Mouse (Mus musculus) forebrain, embryonic 10.5 days (tissue): ENCODE data around the gene Ccdc162. TPM values are rescaled to one million over a fixed set of nuclear protein-coding genes. Genes with fewer than 3 reads are reported as not detected.

Experiments used
- DNase-seq: peaks from one replicate; pipeline ENCODE4 v3.0.0-alpha.2; 2017; ENCODE audit warnings: low spot score; ENCODE audit errors: extremely low spot score
- H3K27ac ChIP-seq: fragments of 300-500 bp; sonication (generic); 2 replicates; pipeline ENCODE4 v1.5.1; 2016; ENCODE audit warnings: mild to moderate bottlenecking
- H3K27me3 ChIP-seq: fragments of 300-500 bp; sonication (generic); 2 replicates; pipeline ENCODE4 v1.6.1; 2016; ENCODE audit warnings: mild to moderate bottlenecking; ENCODE audit not compliant: poor library complexity, severe bottlenecking
- H3K36me3 ChIP-seq: fragments of 300-500 bp; sonication (generic); replicated peaks from 2 replicates; pipeline ENCODE4 v1.6.1; 2016; ENCODE audit warnings: mild to moderate bottlenecking, moderate library complexity
- H3K4me1 ChIP-seq: fragments of 300-500 bp; sonication (generic); 2 replicates; pipeline ENCODE4 v1.6.1; 2016
- H3K4me3 ChIP-seq: fragments of 300-500 bp; sonication (generic); 2 replicates; pipeline ENCODE4 v1.5.1; 2016; ENCODE audit warnings: mild to moderate bottlenecking, moderate library complexity
- H3K9me3 ChIP-seq: fragments of 300-500 bp; sonication (generic); 2 replicates; pipeline ENCODE4 v1.6.1; 2016; ENCODE audit warnings: mild to moderate bottlenecking, moderate library complexity
- WGBS: fragments of 180-500 bp; shearing (Covaris S2); methylation state at CpG from one replicate; pipeline ENCODE4 v1.1.7; 2016; 5-methylcytosine and 5-hydroxymethylcytosine counted together
- polyA plus RNA-seq: library from polyadenylated mRNA; unstranded; fragments of >200 nt; fragmentation: Nextera tagmentation; extraction: Ambion mirVana; gene quantifications from 2 replicates; pipeline ENCODE4 v1.2.1, GENCODE M21; 2016

Ccdc162 gene
- polyA plus RNA-seq, 1 experiment from 2014 or later: 0.68 TPM

DNA sequence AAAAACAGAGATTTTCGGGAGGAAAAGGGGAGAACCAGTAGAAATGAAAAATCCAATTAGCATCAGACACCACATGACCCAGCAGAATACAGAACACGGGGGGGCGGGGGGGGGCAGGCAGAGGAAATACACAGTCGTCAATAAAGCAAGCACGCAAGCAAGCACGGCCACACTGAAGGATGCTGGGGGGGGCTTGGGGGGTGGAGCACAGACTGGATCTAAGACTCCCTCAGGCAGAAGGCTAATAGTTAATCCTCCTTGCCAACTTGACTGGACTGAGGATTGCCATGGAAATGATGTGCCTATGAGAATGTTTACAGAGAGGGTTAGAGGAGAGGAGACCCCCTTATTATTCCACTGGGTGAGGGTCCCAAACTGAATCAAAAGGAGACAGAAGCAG lies 19.0 kb upstream of the Ccdc162 start:
- Histone ChIP-seq H3K27ac (peak overlapping the region; percentile 25; the same call in 1 of the 2 replicates), H3K4me1 (peaks cover 9% of the 10 kb centered on the region), H3K36me3 (peaks cover 42% of the 10 kb centered on the region), H3K9me3 (no peaks in the 10 kb centered on the region), H3K27me3 (no peaks in the 10 kb centered on the region), H3K4me3 (no peak overlapping the region)
- DNase-seq: no peak
- 69% methylated on average over 6 of the region's 6 CpGs for WGBS

DNA sequence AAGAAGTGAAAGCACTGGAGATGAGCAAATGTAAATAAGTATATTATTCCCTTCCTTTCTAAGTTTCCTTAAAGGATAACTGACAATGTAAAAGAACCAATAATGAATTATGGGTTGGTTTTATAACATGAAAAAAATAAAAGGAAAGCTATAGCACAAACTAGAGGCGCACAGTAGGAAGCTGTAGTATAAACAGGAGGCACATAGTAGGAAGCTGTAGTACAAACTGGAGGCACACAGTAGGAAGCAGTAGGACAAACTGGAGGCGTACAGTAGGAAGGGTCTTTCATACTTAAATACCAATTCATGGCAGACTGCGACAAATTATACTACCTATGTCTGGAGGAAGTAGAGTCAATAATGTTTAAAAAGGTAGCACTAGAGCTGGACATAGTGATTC lies 16.8 kb upstream of the Ccdc162 start:
- H3K36me3 ChIP-seq: peaks cover 41% of the 10 kb centered on the region
- 93% methylated on average over 3 of the region's 3 CpGs for WGBS
- H3K9me3 ChIP-seq: no peaks in the 10 kb centered on the region
- H3K27me3 ChIP-seq: no peaks in the 10 kb centered on the region
- H3K4me3 ChIP-seq: no peak overlapping the region
- H3K4me1 ChIP-seq: peaks cover 9% of the 10 kb centered on the region
- DNase-seq: no peak
- no peak overlapping the region for H3K27ac ChIP-seq

DNA sequence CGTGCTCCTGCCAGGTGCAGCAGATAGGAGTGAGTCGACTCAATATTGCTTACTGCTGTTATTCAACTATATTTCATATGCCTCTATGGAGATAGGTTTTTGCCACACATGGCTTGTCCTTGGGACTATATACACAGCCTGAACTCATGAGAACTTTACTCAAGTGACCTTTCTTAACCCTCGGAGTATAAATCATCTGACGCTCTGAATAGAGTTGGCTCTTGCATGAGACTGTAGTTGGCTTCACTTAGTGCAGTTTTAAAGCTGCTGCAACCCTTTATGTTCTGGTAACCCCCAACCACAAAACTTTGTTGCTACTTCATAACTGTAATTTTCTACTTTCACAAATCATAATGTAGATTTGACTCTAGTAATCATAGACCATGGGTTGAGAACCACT lies 15.5 kb upstream of the Ccdc162 start:
- H3K9me3 ChIP-seq: peaks cover 5% of the 10 kb centered on the region
- 96% methylated on average over 4 of the region's 4 CpGs for WGBS
- DNase-seq: no peak
- no peak overlapping the region for H3K27ac ChIP-seq
- peaks cover 9% of the 10 kb centered on the region for H3K4me1 ChIP-seq
- peaks cover 40% of the 10 kb centered on the region for H3K36me3 ChIP-seq
- no peaks in the 10 kb centered on the region for H3K27me3 ChIP-seq
- H3K4me3 ChIP-seq: no peak overlapping the region

DNA sequence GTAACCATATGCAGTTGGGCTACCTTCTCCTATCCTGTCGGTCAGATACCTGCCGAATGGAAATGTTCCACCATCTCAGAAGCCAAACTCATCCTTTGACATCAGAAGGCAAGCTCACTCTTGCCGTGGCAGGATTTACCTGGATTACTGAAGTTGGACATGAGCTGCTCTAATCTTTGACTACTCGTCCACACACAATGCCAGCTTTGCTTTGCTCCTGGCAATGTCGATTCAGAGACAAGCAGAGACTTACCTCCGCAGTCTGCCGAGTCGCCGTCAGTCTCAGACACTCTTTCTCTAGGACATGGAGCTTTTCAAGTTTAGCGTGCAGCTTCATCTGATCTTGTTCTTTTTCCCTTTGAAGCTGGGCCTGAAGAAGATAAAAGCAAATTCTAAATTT lies 14.3 kb upstream of the Ccdc162 start:
- H3K4me3 ChIP-seq: no peak overlapping the region
- no peak for DNase-seq
- peaks cover 7% of the 10 kb centered on the region for H3K4me1 ChIP-seq
- 92% methylated on average over 10 of the region's 10 CpGs for WGBS
- H3K36me3 ChIP-seq: peaks cover 37% of the 10 kb centered on the region
- H3K9me3 ChIP-seq: peaks cover 5% of the 10 kb centered on the region
- no peak overlapping the region for H3K27ac ChIP-seq
- H3K27me3 ChIP-seq: no peaks in the 10 kb centered on the region

DNA sequence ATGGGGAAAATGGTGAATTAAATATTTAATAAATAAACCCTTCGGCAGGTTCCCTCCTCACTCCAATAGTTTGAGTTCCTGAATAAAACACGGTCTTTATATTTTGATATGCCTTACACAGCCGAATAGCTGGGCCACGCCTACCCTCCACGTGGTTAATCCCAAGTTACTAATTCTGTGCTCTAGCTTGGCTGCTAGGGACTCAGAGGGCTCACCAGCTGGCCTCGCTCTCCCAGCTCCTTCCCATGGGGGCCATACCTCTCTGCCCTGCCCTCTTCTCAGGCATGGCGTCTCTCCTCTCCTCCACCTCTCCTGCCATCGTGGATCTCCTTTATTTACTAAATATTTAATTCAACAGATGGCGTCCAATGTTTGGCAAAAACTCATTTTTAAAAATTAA lies 9.8 kb upstream of the Ccdc162 start:
- DNase-seq: no peak
- Histone ChIP-seq H3K4me1 (no peaks in the 10 kb centered on the region), H3K27ac (no peak overlapping the region), H3K9me3 (peaks cover 5% of the 10 kb centered on the region), H3K36me3 (peaks cover 47% of the 10 kb centered on the region), H3K27me3 (no peaks in the 10 kb centered on the region), H3K4me3 (no peak overlapping the region)
- 94% methylated on average over 9 of the region's 9 CpGs for WGBS

DNA sequence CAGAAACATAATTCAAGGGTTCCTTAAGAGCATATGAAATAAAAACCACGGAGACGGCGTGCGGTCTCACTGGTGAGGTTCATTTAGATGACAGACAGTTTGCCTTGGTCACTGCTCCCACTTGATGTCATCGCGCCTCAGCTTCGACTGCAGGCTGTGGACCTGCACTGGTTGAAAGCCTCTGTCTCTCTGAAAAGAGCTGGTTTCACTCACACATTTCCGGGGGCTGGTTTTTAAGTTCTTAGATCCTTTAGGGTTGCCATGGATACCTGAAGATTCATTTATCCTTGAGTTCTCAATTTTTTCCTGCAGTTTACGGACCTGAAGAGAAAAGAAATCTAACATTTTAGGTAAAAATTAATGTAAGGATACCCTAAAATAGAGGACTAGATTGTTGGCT lies 3.2 kb upstream of the Ccdc162 start:
- WGBS: 86% methylated on average over 9 of the region's 9 CpGs
- H3K27ac ChIP-seq: no peak overlapping the region
- peaks cover 27% of the 10 kb centered on the region for H3K4me1 ChIP-seq
- peaks cover 12% of the 10 kb centered on the region for H3K36me3 ChIP-seq
- H3K27me3 ChIP-seq: no peaks in the 10 kb centered on the region
- no peak overlapping the region for H3K4me3 ChIP-seq
- peaks cover 3% of the 10 kb centered on the region; the same call in 1 of the 2 replicates for H3K9me3 ChIP-seq
- DNase-seq: no peak

DNA sequence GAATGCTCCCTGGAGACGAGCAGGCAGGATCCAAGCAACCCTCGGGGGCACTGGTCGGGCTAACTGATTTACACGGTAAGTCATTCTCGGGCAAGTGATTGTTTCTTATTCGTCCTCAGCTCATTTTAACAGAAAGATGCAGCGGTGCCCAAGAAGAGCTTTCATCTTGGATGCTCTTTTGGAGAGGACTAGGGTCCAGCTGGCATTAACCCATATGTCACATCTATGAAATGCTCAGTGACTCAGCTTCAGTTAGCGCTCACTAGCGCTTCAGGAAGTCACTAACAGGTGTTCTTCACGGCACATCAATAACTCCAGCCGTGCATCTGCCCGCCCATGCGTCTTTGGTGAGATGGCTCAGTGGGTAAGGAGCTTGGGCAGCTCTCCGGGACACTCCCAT lies 877 bp downstream of the Ccdc162 start:
- Histone ChIP-seq H3K4me1 (peaks cover 33% of the 10 kb centered on the region), H3K27ac (peak overlapping the region; percentile 67; the same call in 1 of the 2 replicates), H3K4me3 (no peak overlapping the region), H3K9me3 (peaks cover 3% of the 10 kb centered on the region; the same call in 1 of the 2 replicates), H3K27me3 (no peaks in the 10 kb centered on the region), H3K36me3 (no peaks in the 10 kb centered on the region)
- no peak for DNase-seq
- 91% methylated on average over 14 of the region's 14 CpGs for WGBS

DNA sequence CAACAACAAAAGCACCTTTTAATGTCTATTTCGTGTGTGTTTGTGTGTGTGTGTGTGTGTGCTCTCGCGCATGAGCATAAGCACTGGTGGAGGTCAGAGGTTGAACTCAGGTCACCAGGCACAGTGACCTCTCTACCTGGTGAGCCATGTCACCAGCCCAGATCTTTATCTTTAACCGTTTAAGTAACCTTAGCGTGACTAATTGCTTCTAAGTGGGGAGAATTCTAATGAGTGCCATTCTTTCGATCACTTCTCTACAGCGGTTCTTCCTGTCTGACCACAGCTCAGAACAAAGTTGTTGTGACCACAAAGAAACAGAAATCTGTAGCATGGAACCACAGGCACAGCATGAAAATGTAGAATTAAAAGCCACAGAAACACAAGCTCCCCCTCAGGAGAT lies 5.0 kb downstream of the Ccdc162 start:
- peaks cover 20% of the 10 kb centered on the region for H3K4me1 ChIP-seq
- no peaks in the 10 kb centered on the region for H3K36me3 ChIP-seq
- no peak overlapping the region for H3K27ac ChIP-seq
- no peak for DNase-seq
- no peak overlapping the region for H3K4me3 ChIP-seq
- WGBS: 50% methylated on average over 7 of the region's 7 CpGs
- H3K27me3 ChIP-seq: no peaks in the 10 kb centered on the region
- peaks cover 3% of the 10 kb centered on the region; the same call in 1 of the 2 replicates for H3K9me3 ChIP-seq

DNA sequence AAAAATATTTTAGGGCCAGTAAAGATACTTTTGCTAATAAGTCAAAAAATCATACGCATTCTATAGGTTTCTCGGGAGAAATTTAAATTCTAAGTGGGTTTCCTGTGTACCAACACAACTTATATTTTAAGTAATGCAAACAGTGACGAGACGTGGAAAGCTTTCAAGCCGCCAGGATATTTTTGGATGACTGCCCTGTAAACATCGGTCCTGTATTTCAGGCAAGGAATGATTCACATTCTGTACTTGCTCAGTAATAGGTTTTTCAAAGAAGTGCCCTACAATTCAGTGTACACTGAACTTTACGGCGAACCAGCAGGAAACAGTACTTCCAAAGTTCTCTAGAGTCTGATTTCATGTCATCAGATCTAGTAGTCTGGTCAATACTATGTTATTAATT lies 5.7 kb downstream of the Ccdc162 start:
- Histone ChIP-seq H3K27ac (no peak overlapping the region), H3K9me3 (peaks cover 3% of the 10 kb centered on the region; the same call in 1 of the 2 replicates), H3K4me1 (peaks cover 13% of the 10 kb centered on the region), H3K36me3 (no peaks in the 10 kb centered on the region), H3K4me3 (no peak overlapping the region), H3K27me3 (no peaks in the 10 kb centered on the region)
- 97% methylated on average over 8 of the region's 8 CpGs for WGBS
- DNase-seq: no peak

DNA sequence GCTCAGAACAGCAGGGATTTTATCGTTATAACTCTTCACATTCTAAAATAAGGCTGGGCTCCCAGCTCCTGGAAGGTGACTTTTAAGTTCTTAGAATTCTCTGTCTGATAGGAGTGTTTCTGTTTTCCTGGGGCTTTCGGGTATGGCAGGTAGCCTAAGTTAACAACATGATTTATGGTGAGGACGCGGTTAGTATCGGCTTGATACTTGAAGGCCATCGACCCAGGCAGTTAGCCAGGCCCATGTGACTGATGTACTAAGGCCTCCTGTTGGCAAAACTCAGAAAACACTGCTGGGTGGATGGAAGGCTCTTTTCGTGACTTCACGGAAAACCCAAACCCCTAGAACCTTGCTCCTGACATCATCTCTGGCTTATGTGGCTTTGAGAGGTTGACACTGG lies 7.1 kb downstream of the Ccdc162 start:
- no peaks in the 10 kb centered on the region for H3K27me3 ChIP-seq
- 96% methylated on average over 8 of the region's 8 CpGs for WGBS
- H3K27ac ChIP-seq: no peak overlapping the region
- H3K36me3 ChIP-seq: no peaks in the 10 kb centered on the region
- no peak for DNase-seq
- peaks cover 6% of the 10 kb centered on the region; the same call in 1 of the 2 replicates for H3K4me1 ChIP-seq
- no peak overlapping the region for H3K4me3 ChIP-seq
- H3K9me3 ChIP-seq: no peaks in the 10 kb centered on the region

DNA sequence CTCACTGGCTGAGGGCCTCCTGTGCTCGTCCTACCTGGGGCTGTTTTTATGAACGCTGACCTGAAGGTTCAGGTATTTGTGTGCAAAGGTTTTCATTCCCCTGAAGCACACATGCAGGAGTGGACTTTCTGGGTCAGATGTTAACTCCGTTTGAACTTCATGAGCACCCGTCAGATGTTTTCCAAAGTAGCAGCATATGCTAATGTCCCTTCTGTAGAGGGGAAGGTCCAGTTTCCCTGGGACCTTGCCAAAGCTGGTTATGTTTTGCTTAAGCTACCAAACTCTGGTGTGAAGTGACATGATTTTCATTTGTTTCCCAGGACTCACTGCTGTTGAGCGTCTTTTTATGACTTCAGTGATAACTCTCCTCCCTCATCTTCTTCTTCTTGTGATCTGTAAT lies 16.8 kb downstream of the Ccdc162 start:
- H3K9me3 ChIP-seq: no peaks in the 10 kb centered on the region
- no peaks in the 10 kb centered on the region for H3K4me1 ChIP-seq
- H3K36me3 ChIP-seq: no peaks in the 10 kb centered on the region
- H3K27ac ChIP-seq: no peak overlapping the region
- H3K27me3 ChIP-seq: no peaks in the 10 kb centered on the region
- no peak for DNase-seq
- 83% methylated on average over 5 of the region's 5 CpGs for WGBS
- H3K4me3 ChIP-seq: no peak overlapping the region

DNA sequence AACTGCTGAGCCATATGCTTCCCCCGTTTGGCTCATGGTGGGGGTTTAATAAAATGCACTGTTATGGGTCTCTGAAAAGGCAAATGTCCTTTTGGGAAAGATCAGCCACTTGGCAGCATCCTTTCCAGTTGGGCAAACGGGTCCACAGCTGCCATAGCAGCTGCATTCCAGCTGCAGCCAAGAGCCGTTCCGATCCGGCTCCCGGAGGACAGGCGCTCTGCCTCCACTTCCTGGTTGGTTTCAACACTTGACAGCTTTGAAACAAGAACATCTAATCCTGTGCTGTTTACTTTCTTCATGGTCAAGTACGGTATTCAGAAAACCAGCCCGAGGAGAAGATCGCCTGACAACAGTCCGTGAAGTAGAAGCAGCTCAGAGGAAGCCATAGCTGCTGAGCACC lies 19.4 kb downstream of the Ccdc162 start:
- 90% methylated on average over 11 of the region's 11 CpGs for WGBS

DNA sequence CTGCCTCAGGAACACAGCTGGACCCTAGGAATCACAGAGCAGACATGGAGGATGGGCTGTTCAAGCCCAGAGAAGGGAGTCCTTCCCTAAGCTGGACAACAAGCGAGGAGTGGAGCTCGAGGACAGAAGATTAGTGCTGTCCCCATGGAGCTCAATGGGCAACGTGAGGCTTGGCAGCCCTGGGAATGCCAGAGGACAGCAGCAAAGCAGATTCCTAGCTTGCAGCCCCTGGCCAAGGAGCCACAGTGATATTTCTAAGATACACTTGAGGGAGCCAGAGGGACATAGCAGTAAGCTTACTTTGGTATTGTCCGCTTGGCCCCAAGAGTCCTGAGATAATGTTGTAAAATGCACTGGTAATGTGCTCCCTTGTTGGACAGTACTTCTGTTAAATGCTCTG lies 25.5 kb downstream of the Ccdc162 start:
- Histone ChIP-seq H3K27me3 (peaks cover 6% of the 10 kb centered on the region), H3K9me3 (peaks cover 13% of the 10 kb centered on the region; the same call in 1 of the 2 replicates), H3K4me1 (peaks cover 23% of the 10 kb centered on the region), H3K36me3 (no peaks in the 10 kb centered on the region), H3K4me3 (no peak overlapping the region), H3K27ac (no peak overlapping the region)
- no peak for DNase-seq
- 56% methylated on average over 4 of the region's 4 CpGs for WGBS

More for the DNA sequence above, 19.4 kb downstream of the Ccdc162 start:
- no peak for DNase-seq
- H3K4me3 ChIP-seq: no peak overlapping the region
- H3K27ac ChIP-seq: no peak overlapping the region
- H3K27me3 ChIP-seq: no peaks in the 10 kb centered on the region
- 0 out of 2 replicates have a peak, but pooled peaks cover 2% of the 10 kb centered on the region for H3K4me1 ChIP-seq
- no peaks in the 10 kb centered on the region for H3K36me3 ChIP-seq
- no peaks in the 10 kb centered on the region for H3K9me3 ChIP-seq
